Mouse (Mus musculus) lung, postnatal 4 days (tissue): Measurements from ENCODE around the gene 7420426K07Rik.

Experiments
- DNase-seq, 2 experiments: peaks; one replicate each; pipeline ENCODE4 v3.0.0; 2021

7420426K07Rik gene

GRCm38 (mm10) chr9:98902819-98903218 lies at the start of gene 7420426K07Rik:
7420426K07Rik (plus strand) TSS chr9:98903119.
- DNase-seq: no peak

- DNase-seq: no peak
These were observed 46.7 kb upstream of the 7420426K07Rik start, which contains the start of gene Prr23a2 for GRCm38 (mm10) chr9:98856210-98856609. Prr23a2 (plus strand) TSS chr9:98856494.

- DNase-seq: no peak
These were observed 39.5 kb upstream of the 7420426K07Rik start for GRCm38 (mm10) chr9:98863463-98863862.

- DNase-seq: no peak
These were observed 38.3 kb upstream of the 7420426K07Rik start, which contains the start of gene Prr23a3 for GRCm38 (mm10) chr9:98864571-98864970. Prr23a3 (plus strand) TSS chr9:98864767.

GRCm38 (mm10) chr9:98901486-98901885 lies 1.4 kb upstream of the 7420426K07Rik start:
- DNase-seq: no peak

GRCm38 (mm10) chr9:98920629-98921523 lies 18.0 kb downstream of the 7420426K07Rik start:
- no peak for DNase-seq

GRCm38 (mm10) chr9:98923119-98923518 lies 20.2 kb downstream of the 7420426K07Rik start:
- DNase-seq: no peak

- no peak for DNase-seq
These were observed 21.3 kb downstream of the 7420426K07Rik start for GRCm38 (mm10) chr9:98924183-98924582.

GRCm38 (mm10) chr9:98929496-98929895 lies 26.6 kb downstream of the 7420426K07Rik start:
- DNase-seq: no peak

GRCm38 (mm10) chr9:98932931-98933330 lies 30.0 kb downstream of the 7420426K07Rik start:
- no peak for DNase-seq

- no peak for DNase-seq
These were observed 32.4 kb downstream of the 7420426K07Rik start for GRCm38 (mm10) chr9:98935190-98935909.

GRCm38 (mm10) chr9:98939290-98939689 lies 36.4 kb downstream of the 7420426K07Rik start:
- no peak for DNase-seq

- DNase-seq: no peak
These were observed 49.5 kb downstream of the 7420426K07Rik start for GRCm38 (mm10) chr9:98952171-98953050.

- no peak for DNase-seq
These were observed 50.4 kb downstream of the 7420426K07Rik start for GRCm38 (mm10) chr9:98953291-98953690.

- no peak for DNase-seq
These were observed 50.9 kb downstream of the 7420426K07Rik start for GRCm38 (mm10) chr9:98953830-98954229.
